Mouse (Mus musculus) common myeloid progenitor, adult 5-6 weeks (primary cell): ENCODE measurements around the gene Pcp2. TPM values are rescaled to one million over a fixed set of nuclear protein-coding genes. Genes with fewer than 3 reads are reported as not detected.

ENCODE experiments used
- ATAC-seq: replicated peaks from 2 replicates; pipeline ENCODE4 v1.8.0; 2016; ENCODE audit warnings: low read depth, mild to moderate bottlenecking, moderate TSS enrichment, inconsistent platforms; ENCODE audit not compliant: poor library complexity, severe bottlenecking
- total RNA-seq: library from RNA; stranded (forward); fragments of 200-1000, 187-1606 nt; gene quantifications from 2 replicates; pipeline ENCODE4 v1.2.3, GENCODE M21; 2017

Gene Pcp2
- total RNA-seq, 1 experiment from 2014 or later = not detected

- no peak for ATAC-seq
Observed at GRCm38 (mm10) chr8:3576211-3576960, 49.0 kb downstream of the Pcp2 start.

DNA sequence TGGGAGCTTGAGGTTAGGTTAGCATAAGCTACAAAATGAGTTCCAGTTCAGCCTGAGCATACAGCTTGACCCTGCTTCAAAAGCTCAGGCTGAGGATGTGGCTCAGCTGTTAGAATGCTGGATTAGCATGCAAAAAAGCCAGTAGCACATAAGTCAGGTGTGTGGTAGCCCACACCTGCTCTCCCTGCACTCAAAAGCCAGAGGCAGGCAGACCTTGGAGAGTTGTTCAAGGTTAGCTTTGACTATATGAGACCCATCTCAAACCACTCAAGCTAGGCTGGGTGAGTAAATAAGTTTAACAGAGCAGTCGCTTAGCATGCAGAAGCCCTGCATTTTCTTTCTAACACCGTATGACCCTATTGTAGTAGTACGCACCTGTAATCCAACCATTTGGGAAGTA lies 50.8 kb downstream of the Pcp2 start:
- no peak for ATAC-seq

Other genes with a start within 250 kb of the Pcp2 start
- 26.5 and 30.3 TPM in 2 replicates for gene Arhgef18, start 232.5 kb downstream of the Pcp2 start, total RNA-seq
- 1.3 and 1.4 TPM in 2 replicates for gene Pex11g, start 157.9 kb downstream of the Pcp2 start, total RNA-seq
- not detected in 2 replicates for gene Tex45, start 154.7 kb downstream of the Pcp2 start, total RNA-seq
- 6.2 and 8.3 TPM in 2 replicates for gene Zfp358, start 132.4 kb downstream of the Pcp2 start, total RNA-seq
- gene Mcoln1, start 125.1 kb downstream of the Pcp2 start, total RNA-seq = 26.1 and 28.9 TPM in 2 replicates
- gene Pnpla6, start 110.2 kb downstream of the Pcp2 start, total RNA-seq = 16.1 and 21.8 TPM in 2 replicates
- 0.44 and 0.96 TPM in 2 replicates for gene C330021F23Rik, start 57.6 kb downstream of the Pcp2 start, total RNA-seq
- 1.0 TPM in 2 replicates for gene Camsap3, start 38.3 kb downstream of the Pcp2 start, total RNA-seq
- 53.4 and 54.3 TPM in 2 replicates for gene Xab2, start 4.2 kb downstream of the Pcp2 start, total RNA-seq
- 162 and 251 TPM in 2 replicates for gene Pet100, start 4.0 kb downstream of the Pcp2 start, total RNA-seq
- gene Stxbp2, start 5.4 kb upstream of the Pcp2 start, total RNA-seq = 92.9 and 112 TPM in 2 replicates
- not detected in 2 replicates for gene Retn, start 30.2 kb upstream of the Pcp2 start, total RNA-seq
- 0.27 and 0.68 TPM in 2 replicates for gene Mcemp1, start 40.2 kb upstream of the Pcp2 start, total RNA-seq
- gene Fcor, start 46.8 kb upstream of the Pcp2 start, total RNA-seq = 0.87 and 1.4 TPM in 2 replicates
- 34.9 and 42.9 TPM in 2 replicates for gene Trappc5, start 50.8 kb upstream of the Pcp2 start, total RNA-seq
- not detected in 2 replicates for gene Fcer2a, start 68.6 kb upstream of the Pcp2 start, total RNA-seq
- gene Clec4g, start 95.1 kb upstream of the Pcp2 start, total RNA-seq = not detected in 2 replicates
- gene Cd209a, start 123.4 kb upstream of the Pcp2 start, total RNA-seq = 0.27 and 1.2 TPM in 2 replicates
- not detected in 2 replicates for gene Cd209e, start 228.8 kb upstream of the Pcp2 start, total RNA-seq